Mouse (Mus musculus) hindbrain, embryonic 15.5 days (tissue): ENCODE measurements at regions not wholly inside any gene's neighbourhood (a gene's known extent, or its start where the extent isn't known, plus 50 kb on each side); places are given as distances from the start of the nearest gene placed in this dataset.

Experiments used
- ATAC-seq: fragments of 200-750 bp; cut with Nextera tagmentation; 2 replicates; pipeline ENCODE4 v1.8.0; 2017; ENCODE audit warnings: low read depth, moderate number of reproducible peaks, moderate TSS enrichment; ENCODE audit not compliant: low FRiP score
- H3K27ac ChIP-seq: fragments of 300-500 bp; sonication (generic); replicated peaks from 2 replicates; pipeline ENCODE4 v1.5.1; 2015; ENCODE audit warnings: mild to moderate bottlenecking, inconsistent platforms
- H3K27me3 ChIP-seq: fragments of 300-500 bp; sonication (generic); 2 replicates; pipeline ENCODE4 v1.6.1; 2015; ENCODE audit warnings: control low read depth, inconsistent platforms
- H3K36me3 ChIP-seq: fragments of 300-500 bp; sonication (generic); 2 replicates; pipeline ENCODE4 v1.6.1; 2015; ENCODE audit warnings: control low read depth, inconsistent platforms
- H3K4me1 ChIP-seq: fragments of 300-500 bp; sonication (generic); replicated peaks from 2 replicates; pipeline ENCODE4 v1.6.1; 2015; ENCODE audit warnings: control low read depth, inconsistent platforms
- H3K4me2 ChIP-seq: fragments of 300-500 bp; sonication (generic); 2 replicates; pipeline ENCODE4 v1.6.1; 2015; ENCODE audit warnings: moderate library complexity, mild to moderate bottlenecking, inconsistent platforms
- H3K4me3 ChIP-seq: fragments of 300-500 bp; sonication (generic); 2 replicates; pipeline ENCODE4 v1.5.1; 2015; ENCODE audit warnings: mild to moderate bottlenecking, inconsistent platforms
- H3K9ac ChIP-seq: fragments of 300-500 bp; sonication (generic); 2 replicates; pipeline ENCODE4 v1.6.1; 2015; ENCODE audit warnings: inconsistent platforms
- H3K9me3 ChIP-seq: fragments of 300-500 bp; sonication (generic); 2 replicates; pipeline ENCODE4 v1.6.1; 2016; ENCODE audit warnings: control low read depth, inconsistent platforms
- WGBS: fragments of 180-500 bp; shearing (Covaris S2); methylation state at CpG from one replicate; pipeline ENCODE4 v1.1.7; 2015; 5-methylcytosine and 5-hydroxymethylcytosine counted together

GRCm38 (mm10) chr15:96766238-96766637 lies 66.7 kb upstream of the Slc38a2 start:
- H3K9me3 ChIP-seq: no peaks in the 10 kb centered on the region
- H3K4me2 ChIP-seq: no peak overlapping the region
- H3K27ac ChIP-seq: no peak overlapping the region
- 93% methylated on average over 9 of the region's 9 CpGs for WGBS
- no peaks in the 10 kb centered on the region for H3K4me1 ChIP-seq
- no peak overlapping the region for H3K4me3 ChIP-seq
- H3K36me3 ChIP-seq: no peaks in the 10 kb centered on the region
- no peaks in the 10 kb centered on the region for H3K27me3 ChIP-seq
- no peak overlapping the region for H3K9ac ChIP-seq
- ATAC-seq: no peak

- Histone ChIP-seq H3K4me1 (no peaks in the 10 kb centered on the region), H3K9me3 (no peaks in the 10 kb centered on the region), H3K9ac (no peak overlapping the region), H3K27ac (no peak overlapping the region), H3K4me3 (no peak overlapping the region), H3K27me3 (no peaks in the 10 kb centered on the region), H3K4me2 (no peak overlapping the region), H3K36me3 (no peaks in the 10 kb centered on the region)
- ATAC-seq: no peak
- 92% methylated on average over 1 of the region's 1 CpGs for WGBS
Measured at GRCm38 (mm10) chr15:96763611-96764010, 64.1 kb upstream of the Slc38a2 start.

DNA sequence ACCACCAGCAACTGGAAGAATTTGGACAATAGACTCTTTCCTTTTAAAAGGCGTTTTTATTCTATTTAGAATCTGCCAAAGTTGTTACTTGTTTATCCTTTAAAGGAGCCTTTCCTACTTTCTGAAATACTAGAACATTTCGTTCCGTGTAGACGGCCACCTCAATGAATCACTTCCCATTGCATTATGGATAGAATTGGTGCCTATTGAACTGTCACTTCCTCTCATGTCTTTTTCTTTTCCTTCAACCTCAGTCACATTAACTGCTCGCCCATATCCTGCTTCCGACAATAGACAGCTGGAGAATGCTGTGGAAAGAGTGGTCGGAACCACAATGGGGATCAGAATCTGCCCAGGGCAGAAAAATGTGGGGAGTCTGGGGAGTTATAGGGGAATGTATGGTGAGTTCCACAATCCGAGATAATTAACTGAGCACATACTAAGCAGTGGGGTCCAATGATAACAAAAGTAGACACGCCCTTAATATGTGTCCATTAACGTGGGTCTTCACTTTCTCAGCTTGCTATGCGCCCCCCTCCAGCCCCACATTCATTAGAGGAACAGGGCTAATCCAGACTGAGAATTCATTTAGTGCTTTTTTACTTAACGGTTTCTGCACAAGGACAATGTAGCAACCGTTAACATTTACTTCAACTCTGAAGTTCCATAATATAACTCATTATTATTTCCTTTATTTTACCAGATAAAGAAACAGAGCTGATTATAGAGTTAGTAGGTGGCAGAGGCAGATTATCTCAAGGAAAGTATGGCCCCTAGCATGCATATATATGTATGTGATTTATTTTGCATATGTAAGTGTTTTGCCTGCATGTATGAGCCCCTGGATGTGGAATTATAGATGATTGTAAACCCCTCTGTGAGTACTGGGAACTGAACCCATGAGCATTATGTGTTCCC lies 59.8 kb upstream of the Slc38a2 start:
- Histone ChIP-seq H3K36me3 (no peaks in the 10 kb centered on the region), H3K27me3 (no peaks in the 10 kb centered on the region), H3K9ac (no peak overlapping the region), H3K9me3 (no peaks in the 10 kb centered on the region), H3K4me1 (peaks cover 4% of the 10 kb centered on the region; the same call in 1 of the 2 replicates), H3K4me2 (no peak overlapping the region), H3K4me3 (no peak overlapping the region), H3K27ac (no peak overlapping the region)
- no peak for ATAC-seq
- 56% methylated on average over 13 of the region's 13 CpGs for WGBS

DNA sequence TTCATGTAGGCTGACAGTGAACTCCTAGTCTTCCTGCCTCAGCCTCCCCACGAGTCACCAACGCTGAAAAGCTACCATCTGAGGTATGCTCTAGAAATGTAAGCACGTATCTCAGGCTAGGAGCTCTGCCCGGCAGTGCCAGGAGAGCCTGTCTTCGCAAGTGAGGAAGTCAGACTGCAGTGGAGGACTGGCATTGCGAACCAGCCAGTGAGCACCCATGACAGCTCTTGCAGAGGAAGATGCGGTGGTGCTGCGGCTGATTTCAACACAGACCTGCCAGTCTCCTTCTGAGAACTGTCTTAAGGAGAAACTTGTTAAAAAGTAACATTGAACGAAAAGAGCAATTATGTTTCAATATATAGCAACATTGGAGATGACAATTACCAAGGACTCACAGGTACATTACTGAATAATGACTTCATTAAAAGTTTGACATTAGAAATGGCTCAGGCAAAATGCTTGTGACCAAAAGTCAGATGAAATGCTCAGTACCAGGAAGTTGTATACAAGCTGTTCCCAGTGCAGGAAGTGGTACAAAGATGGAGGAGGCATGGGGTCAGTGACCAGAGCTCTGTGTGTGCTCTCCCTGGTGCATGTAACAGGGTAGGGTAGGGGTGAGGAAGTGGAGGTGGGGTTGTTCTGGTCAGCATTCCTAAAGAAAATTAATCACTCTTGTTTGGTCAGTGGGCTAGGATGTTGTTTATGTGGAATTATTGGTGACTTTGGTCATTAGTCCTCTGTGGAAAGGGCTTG lies 58.1 kb upstream of the Slc38a2 start:
- no peak for ATAC-seq
- no peak overlapping the region for H3K27ac ChIP-seq
- H3K4me1 ChIP-seq: peaks cover 4% of the 10 kb centered on the region; the same call in 1 of the 2 replicates
- no peak overlapping the region for H3K9ac ChIP-seq
- no peaks in the 10 kb centered on the region for H3K9me3 ChIP-seq
- H3K4me3 ChIP-seq: no peak overlapping the region
- WGBS: 85% methylated on average over 9 of the region's 9 CpGs
- no peak overlapping the region for H3K4me2 ChIP-seq
- no peaks in the 10 kb centered on the region for H3K27me3 ChIP-seq
- H3K36me3 ChIP-seq: no peaks in the 10 kb centered on the region

- no peak overlapping the region for H3K4me2 ChIP-seq
- H3K4me1 ChIP-seq: peaks cover 4% of the 10 kb centered on the region; the same call in 1 of the 2 replicates
- 0 out of 2 replicates have a peak overlapping the region, but pooled peaks have one; percentile 29 for H3K27ac ChIP-seq
- H3K9ac ChIP-seq: no peak overlapping the region
- no peaks in the 10 kb centered on the region for H3K9me3 ChIP-seq
- no peak for ATAC-seq
- H3K27me3 ChIP-seq: no peaks in the 10 kb centered on the region
- H3K4me3 ChIP-seq: no peak overlapping the region
- H3K36me3 ChIP-seq: no peaks in the 10 kb centered on the region
- WGBS: 65% methylated on average over 7 of the region's 7 CpGs
Measured at GRCm38 (mm10) chr15:96756456-96756855, 56.9 kb upstream of the Slc38a2 start.

- no peak overlapping the region for H3K4me2 ChIP-seq
- no peaks in the 10 kb centered on the region for H3K9me3 ChIP-seq
- H3K27ac ChIP-seq: 0 out of 2 replicates have a peak overlapping the region, but pooled peaks have one; percentile 29
- no peak overlapping the region for H3K9ac ChIP-seq
- H3K4me1 ChIP-seq: peaks cover 4% of the 10 kb centered on the region; the same call in 1 of the 2 replicates
- H3K36me3 ChIP-seq: no peaks in the 10 kb centered on the region
- WGBS: 75% methylated on average over 6 of the region's 6 CpGs
- no peak overlapping the region for H3K4me3 ChIP-seq
- H3K27me3 ChIP-seq: no peaks in the 10 kb centered on the region
- no peak for ATAC-seq
Measured at GRCm38 (mm10) chr15:96755951-96756350, 56.4 kb upstream of the Slc38a2 start.

DNA sequence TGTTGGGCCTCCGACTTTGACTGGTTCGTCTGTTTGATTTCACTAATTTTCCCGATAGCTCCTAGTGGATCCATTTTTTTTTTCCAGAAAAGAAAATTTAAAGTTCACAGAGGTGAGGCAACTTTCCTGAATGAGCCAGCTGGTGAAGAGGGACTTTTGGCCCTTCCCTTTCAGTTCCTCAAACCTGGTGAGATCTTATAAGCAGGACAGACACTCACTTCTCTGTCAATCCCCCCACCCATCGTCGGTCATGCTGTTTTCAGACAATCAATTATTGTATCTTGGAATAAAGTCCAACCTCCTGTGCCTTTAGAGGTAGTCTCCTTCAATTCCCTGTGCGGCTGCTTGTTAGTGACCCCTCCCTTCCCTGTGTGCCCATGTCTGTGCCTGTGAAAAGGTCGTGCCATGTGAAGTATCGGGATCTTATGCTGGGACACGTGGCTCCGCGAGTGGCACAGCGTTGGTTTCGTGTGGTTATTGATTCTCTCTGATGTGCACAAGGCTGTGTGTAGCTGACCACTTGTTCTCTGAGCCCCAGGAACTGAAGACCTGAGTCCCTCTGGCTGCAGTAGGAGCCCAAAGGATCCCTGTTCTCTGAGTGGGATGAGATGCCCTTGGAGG lies 55.9 kb upstream of the Slc38a2 start:
- no peaks in the 10 kb centered on the region for H3K27me3 ChIP-seq
- no peaks in the 10 kb centered on the region for H3K36me3 ChIP-seq
- H3K4me3 ChIP-seq: no peak overlapping the region
- ATAC-seq: no peak
- peaks cover 4% of the 10 kb centered on the region; the same call in 1 of the 2 replicates for H3K4me1 ChIP-seq
- 87% methylated on average over 13 of the region's 13 CpGs for WGBS
- no peak overlapping the region for H3K4me2 ChIP-seq
- H3K9me3 ChIP-seq: no peaks in the 10 kb centered on the region
- H3K27ac ChIP-seq: no peak overlapping the region
- H3K9ac ChIP-seq: no peak overlapping the region

- WGBS: 98% methylated on average over 5 of the region's 5 CpGs
- Histone ChIP-seq H3K4me3 (no peak overlapping the region), H3K9me3 (no peaks in the 10 kb centered on the region), H3K27me3 (no peaks in the 10 kb centered on the region), H3K27ac (no peak overlapping the region), H3K36me3 (no peaks in the 10 kb centered on the region), H3K4me1 (peaks cover 4% of the 10 kb centered on the region; the same call in 1 of the 2 replicates), H3K9ac (no peak overlapping the region), H3K4me2 (no peak overlapping the region)
- ATAC-seq: no peak
Measured at GRCm38 (mm10) chr15:96754079-96754478, 54.5 kb upstream of the Slc38a2 start.

- Histone ChIP-seq H3K4me1 (peaks cover 4% of the 10 kb centered on the region; the same call in 1 of the 2 replicates), H3K27ac (no peak overlapping the region), H3K9ac (no peak overlapping the region), H3K36me3 (no peaks in the 10 kb centered on the region), H3K9me3 (no peaks in the 10 kb centered on the region), H3K4me2 (no peak overlapping the region), H3K27me3 (no peaks in the 10 kb centered on the region), H3K4me3 (no peak overlapping the region)
- no peak for ATAC-seq
- 95% methylated on average over 8 of the region's 8 CpGs for WGBS
Measured at GRCm38 (mm10) chr15:96752719-96753118, 53.2 kb upstream of the Slc38a2 start.

- WGBS: 81% methylated on average over 3 of the region's 3 CpGs
- Histone ChIP-seq H3K4me3 (no peak overlapping the region), H3K36me3 (no peaks in the 10 kb centered on the region), H3K27ac (no peak overlapping the region), H3K9me3 (no peaks in the 10 kb centered on the region), H3K4me2 (no peak overlapping the region), H3K4me1 (peaks cover 4% of the 10 kb centered on the region; the same call in 1 of the 2 replicates), H3K27me3 (no peaks in the 10 kb centered on the region), H3K9ac (no peak overlapping the region)
- ATAC-seq: no peak
Measured at GRCm38 (mm10) chr15:96752062-96752358, 52.5 kb upstream of the Slc38a2 start.

GRCm38 (mm10) chr15:96751243-96752061 lies 51.9 kb upstream of the Slc38a2 start:
- Histone ChIP-seq H3K27me3 (no peaks in the 10 kb centered on the region), H3K4me3 (no peak overlapping the region), H3K27ac (no peak overlapping the region), H3K36me3 (no peaks in the 10 kb centered on the region), H3K4me2 (no peak overlapping the region), H3K4me1 (peaks cover 2% of the 10 kb centered on the region; the same call in 1 of the 2 replicates), H3K9me3 (no peaks in the 10 kb centered on the region), H3K9ac (no peak overlapping the region)
- no peak for ATAC-seq
- 87% methylated on average over 13 of the region's 13 CpGs for WGBS
